Mouse (Mus musculus): ENCODE measurements around the gene Myl6b.

Myl6b gene

DNA sequence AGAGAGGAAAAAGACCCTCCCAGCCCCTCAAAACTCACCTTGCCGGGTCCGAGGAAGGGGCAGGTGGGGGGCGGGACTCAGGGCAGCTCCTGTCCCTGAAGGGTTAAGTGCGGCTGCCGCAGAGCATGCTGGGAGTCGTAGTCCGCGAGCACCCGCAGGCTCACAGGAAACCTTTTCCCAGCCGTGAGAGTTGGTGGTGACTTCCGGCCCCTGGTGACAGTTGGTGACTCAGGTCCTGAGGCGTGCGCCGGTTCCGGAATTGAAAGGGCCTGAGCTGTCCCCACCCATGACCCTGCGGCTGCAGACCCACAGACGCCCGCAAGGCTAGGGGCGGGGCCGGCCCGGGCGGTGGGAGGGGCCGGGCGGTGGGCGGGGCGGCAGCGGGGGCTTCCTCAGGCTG, at the start of gene Myl6b:
Gene Myl6b, minus strand, starts transcription at position 96 of the 400 bp plus-strand sequence.
- peak; percentile 91 for DNase-seq (ENCODE audit: low spot score)

DNA sequence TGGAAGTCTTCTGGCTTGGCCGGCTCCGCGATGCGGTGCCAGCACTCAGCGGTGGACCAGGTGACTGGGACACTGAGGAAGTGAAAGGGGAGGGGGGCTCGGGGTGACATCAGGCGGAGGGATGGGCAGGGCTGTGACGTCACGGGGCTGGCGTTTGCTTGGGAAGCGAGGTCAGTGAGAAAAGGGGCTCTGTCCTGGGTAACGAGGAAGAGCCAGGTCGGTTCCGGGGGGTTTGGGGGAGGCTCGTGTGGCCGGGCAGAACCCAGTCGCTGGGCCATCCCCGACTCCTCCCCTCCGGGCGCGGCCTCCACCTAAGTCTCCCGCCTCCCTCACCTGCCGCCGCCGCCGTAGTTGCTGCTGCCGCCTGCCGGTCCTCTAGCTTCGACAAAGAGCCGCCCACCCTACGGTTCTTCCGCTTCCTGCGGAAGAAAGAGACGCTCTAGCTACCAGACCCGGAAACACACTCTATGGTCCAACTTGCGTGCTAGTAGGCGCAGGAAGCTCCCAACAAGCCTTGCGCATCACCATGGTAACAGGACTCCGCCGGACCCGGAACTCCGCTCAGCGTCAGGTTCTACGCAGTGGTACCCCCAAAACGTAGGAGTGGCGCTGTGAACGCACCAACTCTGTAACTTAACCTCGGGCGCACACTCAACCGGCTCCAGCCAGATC, 49.0 kb upstream of the Myl6b start, which contains the start of gene Zc3h10:
Gene Zc3h10, minus strand, starts transcription at position 414 of the 672 bp plus-strand sequence.
- peak; percentile 91 for DNase-seq (ENCODE audit: low spot score)

DNA sequence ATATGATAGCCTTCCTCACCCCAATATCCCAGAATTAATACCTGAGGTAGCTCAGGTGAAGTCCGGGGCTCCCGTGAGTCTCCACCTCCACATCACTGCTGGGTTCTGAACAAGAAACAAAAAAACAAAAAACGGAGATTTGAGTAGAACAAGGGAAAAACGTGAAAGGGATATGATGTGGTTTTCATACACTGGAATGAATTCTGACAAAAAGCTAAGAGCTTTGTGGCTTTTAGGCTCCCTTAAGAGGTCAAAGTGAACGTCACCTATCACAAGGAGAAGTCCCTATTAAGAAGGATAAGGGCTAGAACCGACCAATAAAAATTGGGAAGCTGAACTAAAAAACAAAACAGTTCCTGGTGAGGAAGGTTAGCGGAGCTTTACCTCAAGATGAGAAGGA, 48.3 kb upstream of the Myl6b start:
- no peak for DNase-seq (ENCODE audit: low spot score)

DNA sequence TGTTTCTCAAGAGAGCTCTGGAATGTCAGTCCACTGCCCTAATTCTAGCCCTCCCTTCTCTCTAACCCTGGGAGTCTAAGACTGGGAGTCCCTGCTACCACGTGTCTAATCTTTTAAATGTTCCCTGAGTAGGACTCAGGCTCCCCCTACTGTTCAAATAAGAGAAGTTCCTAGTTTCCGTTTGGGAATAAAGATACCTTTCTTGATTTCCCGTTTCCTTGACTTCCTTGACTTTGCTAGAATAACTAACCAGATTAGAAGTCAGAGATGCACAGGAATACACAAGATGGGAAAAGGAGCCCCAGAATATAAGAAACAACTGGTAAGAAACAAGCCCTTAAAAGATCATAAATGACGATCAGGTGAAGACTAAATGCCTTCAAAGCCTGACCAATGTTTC, 47.9 kb upstream of the Myl6b start:
- no peak for DNase-seq (ENCODE audit: low spot score)

DNA sequence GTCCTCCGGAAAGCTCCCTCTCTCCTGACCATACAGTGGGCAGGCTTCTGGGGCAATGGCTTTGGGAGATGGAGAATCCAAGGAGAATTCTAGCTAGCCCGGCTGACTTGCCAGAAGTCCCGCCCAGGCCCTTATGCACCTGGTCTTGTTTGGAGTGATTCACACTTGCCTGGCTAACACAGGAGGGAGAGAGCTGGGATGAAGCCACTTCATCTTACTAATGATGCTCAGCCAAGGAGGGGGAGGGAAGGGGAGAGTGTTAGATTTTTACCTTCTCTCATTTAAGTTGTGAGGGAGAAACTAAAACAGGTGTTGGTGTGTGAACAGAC, 47.0 kb upstream of the Myl6b start:
- DNase-seq (ENCODE audit: low spot score): no peak

DNA sequence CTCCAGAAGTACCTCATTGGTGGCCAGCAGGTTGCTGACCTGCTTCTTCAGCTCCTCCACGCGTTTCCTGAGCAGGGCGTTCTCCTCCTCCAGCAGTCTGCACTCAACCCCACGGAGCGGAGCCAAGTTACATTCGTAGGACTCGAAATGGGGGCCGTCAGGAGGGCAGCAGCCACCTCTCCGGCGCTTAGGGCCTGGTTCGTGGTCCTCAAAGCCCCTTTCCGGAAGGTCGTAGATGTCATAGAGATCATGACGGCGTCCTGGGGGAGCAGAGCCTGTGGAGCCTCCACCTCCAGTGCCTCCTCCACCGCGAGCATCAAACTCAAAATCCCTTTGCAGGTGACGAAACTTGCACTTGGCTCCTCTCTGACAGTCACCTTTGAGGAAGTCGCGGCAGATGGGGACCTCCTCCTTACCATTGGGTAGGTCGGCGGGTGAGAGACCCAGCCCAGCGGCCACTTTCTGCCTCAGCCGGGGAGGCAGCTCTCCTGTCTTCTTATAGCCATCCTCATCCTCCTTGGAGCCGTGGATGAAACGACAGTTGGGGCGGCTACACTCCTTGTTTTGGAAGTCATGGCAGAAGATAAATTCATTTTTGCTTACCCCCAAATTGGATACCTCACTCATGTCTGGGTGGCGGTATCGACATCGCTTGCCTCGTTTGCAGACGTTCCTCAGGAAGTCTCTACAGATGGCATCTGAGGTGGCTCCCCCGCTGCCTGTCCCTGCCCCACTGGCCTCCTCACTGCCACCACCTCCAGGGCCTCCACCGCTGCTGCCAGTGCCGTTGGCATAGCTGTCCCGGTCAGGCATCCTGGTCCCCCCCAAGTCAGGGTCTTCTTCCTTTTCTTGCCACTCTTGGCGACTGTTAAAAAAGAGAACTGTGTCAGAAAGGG, 46.4 kb upstream of the Myl6b start:
- no peak for DNase-seq (ENCODE audit: low spot score)

DNA sequence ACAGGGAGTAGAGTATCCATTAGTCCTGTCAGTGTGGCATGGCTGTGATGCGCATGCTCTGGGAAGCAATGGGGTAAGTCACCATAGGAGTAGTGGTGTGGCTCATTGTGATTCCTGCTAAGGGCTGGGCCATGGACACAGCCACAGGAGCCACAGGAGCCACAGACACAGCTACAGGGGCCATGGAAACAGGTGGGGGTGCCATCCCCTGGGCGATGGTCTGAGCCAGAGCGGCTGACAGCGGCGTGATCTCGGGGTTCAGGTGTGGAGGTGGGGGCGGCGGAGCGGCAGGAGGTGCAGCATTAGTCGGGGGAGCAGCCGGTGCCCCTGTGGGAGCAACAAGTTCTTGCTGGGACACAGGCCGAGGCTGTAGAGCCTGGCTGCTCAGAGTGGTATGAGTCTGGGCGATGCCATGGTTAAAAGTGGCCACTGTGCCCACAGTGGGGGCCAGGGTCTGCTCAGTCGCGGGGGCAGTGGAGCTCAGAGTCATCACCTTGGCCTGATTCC, 45.7 kb upstream of the Myl6b start:
- DNase-seq (ENCODE audit: low spot score): no peak

DNA sequence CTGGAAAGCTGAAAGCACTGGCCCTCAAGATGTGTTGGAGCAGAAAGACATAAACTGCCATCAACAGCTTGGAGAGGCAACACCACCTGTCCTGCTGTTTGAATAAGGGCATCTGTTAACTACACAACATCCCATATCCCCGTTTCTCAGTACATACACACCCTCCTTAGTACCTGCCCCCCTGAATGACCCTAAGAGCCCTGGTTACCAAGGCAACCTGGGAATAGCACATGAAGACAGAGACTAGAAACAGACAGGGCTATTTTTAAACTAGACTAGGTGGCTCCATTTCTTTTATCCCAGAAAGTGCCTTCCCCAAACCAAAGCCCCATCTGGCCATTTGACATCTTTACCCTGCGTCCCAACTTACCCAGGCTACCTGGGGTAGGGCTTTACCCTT, 44.6 kb upstream of the Myl6b start:
- DNase-seq (ENCODE audit: low spot score): no peak

DNA sequence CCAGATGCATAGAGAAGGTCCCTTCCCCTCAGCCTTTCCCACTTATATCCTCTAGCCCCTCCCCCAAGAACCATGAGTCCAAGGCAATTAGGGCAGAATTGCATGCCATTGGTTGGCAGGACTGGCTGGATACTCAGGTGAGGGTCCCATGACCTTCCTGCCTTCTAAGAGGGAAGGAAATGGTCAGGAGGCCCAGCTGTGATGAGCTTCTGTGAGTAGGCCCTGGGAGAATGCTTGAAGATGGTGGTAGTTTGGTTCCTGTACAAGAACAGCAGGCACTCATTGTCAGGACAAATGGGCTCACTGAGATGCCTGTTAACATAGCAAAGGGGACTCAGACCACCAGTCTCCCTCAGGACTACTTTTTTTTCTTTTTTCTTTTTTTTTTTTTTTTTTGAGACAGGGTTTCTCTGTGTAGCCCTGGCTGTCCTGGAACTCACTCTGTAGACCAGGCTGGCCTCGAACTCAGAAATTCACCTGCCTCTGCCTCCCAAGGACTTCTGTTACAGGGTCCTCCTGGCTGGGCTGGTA, 39.9 kb upstream of the Myl6b start:
- DNase-seq (ENCODE audit: low spot score): no peak

DNA sequence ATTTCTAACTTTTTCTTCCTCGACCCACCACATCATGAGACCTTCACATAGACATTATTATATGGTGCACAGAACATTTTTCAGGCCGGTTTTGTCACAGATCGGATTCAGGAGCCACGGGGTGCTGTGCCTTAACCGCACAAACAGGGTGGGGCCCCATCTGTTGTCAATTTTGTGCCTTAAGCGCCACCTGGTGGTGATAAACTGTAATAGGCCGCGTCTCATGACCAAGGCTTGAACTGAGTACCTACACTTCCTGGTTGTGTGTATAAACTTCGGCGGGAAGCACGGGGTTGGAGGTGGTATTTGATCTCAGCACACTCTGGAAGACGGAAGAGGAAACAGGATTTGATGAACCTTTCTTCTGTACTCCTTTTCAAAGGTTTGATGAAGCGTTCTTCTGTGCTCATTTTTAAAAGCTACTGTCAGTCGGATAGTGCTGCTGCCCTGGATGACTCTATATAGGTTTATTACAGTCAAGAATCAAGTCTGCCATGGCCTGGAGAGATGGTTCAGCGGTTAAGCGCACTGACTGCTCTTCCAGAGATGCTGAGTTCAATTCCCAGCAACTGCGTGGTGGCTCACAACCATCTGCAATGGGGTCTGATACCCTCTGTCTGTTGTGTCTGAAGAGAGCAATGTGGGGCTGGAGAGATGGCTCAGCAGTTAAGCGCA, 37.9 kb upstream of the Myl6b start:
- peak; percentile 78 for DNase-seq (ENCODE audit: low spot score)

DNA sequence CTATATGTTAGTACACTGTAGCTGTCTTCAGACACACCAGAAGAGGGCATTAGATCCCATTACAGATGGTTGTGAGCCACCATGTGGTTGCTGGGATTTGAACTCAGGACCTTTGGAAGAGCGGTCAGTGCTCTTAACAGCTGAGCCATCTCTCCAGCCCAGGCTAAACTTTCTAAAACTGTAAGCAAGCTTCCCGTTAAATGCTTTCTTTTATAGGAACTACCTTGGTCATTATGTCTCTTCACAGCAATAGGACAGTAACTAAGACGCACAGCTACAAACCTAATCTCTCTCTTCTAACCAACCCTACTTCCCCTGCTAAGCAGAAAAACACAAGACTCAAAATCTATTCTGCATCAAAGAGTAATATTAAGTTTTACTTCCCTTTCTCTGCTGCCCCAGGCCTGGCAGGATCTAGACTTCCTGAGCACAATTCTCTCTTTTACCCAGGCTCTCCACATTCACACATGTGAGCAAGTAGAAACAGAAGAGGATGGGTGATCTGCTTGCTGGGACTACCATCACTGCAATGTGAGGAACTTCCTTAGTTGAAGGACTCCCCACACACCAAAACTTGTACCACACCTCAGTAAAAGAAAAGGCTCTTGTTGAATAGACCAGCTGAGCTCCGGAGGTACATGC, 37.3 kb upstream of the Myl6b start:
- no peak for DNase-seq (ENCODE audit: low spot score)

DNA sequence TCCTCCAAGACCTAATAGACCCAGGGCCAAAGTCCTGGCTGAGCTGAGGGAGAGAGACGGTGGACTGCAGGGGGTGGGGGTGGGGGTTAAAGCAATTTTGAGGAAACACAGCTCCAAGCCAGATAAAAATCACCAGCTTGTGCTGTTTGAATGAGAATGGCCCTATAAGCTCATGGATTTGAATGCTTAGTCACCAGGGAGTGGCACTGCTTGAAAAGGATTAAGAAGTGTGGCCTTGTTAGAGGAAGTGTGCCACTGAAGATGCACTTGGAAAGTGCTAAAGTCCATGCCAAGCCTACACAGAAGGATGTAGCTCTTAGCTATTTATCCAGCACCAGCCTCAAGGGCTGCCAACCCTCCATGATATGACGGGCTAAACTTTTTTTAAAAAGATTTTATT, 36.7 kb upstream of the Myl6b start:
- DNase-seq (ENCODE audit: low spot score): no peak

DNA sequence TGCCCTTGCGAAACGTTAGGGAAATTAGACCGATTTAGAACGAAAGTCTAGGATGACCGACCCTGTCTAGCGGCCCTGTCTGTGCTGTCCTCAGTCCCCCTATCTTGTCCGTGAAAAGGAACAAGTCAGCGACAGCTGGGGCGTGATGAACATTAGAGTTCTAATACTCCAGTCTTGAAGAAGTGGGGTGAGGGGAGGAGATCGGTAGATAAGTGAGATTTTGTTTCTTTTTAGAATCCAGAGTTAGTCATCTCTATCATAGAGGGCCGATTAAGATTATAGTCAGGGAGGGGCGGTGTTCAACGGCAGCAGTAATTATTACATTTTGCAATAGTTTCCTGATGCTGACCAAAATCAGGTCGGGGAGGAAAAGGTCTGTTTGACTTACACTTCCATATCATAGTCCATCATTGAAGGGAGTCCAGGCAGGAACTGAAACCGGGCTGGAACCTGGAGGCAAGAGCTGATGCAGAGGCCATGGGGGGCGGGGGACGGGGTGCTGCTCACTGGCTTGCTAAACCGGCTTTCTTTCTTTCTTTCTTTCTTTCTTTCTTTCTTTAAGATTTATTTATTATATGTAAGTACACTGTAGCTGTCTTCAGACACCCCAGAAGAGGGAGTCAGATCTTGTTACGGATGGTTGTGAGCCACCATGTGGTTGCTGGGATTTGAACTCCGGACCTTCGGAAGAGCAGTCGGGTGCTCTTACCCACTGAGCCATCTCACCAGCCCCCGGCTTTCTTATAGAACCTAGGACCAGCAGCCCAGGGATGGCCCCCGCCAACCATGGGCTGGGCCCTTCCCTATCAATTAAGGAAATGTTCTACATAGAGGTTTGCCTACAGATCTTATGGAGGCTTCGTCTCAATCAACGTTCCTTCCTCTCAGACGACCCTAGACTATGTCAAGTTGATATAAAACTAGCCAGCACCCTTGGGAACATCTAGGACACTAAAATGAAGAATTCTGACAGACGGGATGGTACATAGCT, 28.2 kb upstream of the Myl6b start:
- DNase-seq (ENCODE audit: low spot score): no peak

DNA sequence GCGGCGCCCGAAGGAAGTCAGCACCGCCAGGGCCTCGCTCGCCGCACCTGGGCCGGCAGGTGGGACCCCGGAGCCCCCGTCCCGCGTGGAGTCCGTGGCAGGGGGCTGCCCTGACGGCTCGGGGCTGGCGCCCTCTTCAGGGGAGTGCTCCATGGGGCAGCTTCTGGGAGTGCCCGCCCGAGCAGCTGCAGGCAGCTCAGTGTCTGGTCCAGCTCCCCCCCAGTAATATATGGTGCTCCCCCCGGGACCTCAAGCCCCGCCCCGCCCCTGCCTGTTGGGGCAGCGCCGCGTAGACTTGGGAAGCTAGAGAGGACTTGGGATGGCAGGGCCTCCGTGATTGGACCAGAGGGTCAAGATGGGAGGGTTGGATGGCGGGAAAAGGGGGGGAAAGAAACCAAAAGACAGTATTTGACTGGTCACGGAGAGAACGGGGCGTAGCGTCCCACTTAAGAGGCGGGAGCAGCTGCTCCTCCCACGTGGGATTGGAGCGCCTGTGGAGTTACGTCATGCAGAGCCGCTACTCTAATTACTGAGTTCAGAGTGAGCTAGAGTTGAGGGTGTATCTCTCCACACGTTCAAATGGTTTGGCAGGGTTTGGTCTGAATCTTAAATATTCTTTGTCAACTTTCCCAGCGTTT, 27.3 kb upstream of the Myl6b start, which contains the start of gene Esyt1:
Gene Esyt1, minus strand, starts transcription at position 201 of the 638 bp plus-strand sequence.
- peak; percentile 90 for DNase-seq (ENCODE audit: low spot score)

DNA sequence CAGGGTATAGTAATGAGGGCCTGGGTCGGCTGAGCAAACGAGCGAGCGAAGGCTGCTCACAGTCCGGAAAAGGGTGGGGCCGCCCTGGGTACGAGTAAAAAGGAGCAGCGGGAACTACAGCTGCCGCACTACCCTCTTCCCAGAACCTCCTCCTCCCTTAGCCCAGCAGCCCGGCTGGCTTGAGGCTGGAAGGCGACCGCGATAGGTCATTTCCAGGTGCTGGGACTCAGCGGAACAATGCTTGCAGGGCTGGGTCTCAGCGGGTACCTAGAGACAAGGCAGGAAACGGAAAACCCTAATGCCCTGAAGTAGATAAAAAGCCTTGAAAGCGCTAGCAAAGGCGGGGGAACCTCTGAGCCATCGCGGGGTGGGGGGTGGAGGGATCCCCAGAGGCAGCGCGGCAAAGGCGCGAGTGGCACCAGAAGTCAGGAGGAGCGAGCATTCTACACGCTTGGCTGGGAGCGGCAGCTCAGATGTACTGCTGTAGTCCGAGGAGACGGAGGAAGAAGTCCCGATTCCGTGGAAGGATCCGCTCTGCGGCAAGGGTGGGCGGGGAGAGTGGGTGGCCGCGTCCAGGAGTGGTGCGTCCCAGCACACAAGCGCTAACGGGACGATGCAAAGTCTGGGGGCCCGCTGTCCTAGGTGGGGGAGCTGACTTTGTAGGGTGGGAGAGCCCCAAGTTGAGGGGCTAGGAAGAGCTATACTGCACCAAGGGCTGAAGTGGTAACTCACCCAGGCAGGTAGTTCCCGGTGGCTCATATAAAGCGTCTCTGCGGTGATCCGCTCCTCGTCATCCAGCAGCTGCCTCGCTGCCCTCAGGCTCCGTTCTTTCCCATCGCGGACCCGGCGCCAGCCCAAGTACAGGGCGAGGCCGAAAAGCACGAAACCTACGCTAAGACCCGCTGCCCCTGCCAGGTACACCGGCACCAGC, 26.5 kb upstream of the Myl6b start:
- peak; percentile 59 for DNase-seq (ENCODE audit: low spot score)

DNA sequence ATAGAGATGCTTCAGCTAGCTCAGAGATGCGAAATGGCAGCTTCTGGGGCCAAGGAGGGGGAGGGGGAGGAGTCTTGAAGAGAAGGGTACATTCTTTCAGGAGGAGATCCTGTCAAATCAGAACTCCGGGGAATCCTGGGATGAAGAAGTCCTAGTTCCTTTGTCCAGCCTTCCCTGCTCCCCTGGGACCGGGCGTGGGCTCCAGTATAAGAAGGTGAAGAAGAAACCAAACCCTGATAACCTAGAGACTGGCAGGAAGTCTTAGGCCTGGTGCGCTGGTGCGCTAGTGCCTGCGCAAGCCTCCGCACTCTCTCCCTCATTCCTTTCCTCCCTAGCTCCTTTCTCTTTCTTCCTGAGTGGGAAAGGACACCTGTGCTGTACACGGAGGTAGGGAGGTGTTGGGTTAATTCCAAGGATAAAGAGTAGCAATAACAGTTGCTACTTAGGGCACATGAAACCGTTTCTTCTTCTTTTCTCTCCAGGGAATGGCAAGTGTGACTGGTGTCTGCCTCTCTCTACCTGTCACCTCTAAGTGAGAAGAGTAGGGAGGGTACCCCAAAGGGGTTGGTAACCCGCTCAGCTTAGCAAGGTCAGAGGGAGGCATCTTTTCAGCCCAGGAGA, 25.7 kb upstream of the Myl6b start:
- DNase-seq (ENCODE audit: low spot score): no peak

DNA sequence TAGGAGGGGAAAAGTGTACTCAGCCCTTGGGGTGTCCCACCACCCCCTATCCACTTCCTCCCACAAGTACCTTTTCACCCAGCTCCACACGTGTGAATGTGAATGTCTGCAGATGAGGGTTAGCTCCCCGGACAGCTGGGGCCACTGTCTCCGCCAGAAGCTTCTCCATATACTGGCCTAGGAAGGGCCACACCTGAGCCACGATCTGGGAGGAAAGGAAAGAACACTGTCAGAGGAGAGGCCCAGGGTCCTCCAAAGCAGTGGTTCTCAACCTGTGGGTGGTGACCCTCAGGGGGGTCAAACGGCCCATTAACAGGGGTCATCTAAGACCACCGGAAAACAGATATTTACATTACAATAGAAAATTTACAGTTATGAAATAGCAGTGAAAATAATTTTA, 23.9 kb upstream of the Myl6b start:
- no peak for DNase-seq (ENCODE audit: low spot score)

DNA sequence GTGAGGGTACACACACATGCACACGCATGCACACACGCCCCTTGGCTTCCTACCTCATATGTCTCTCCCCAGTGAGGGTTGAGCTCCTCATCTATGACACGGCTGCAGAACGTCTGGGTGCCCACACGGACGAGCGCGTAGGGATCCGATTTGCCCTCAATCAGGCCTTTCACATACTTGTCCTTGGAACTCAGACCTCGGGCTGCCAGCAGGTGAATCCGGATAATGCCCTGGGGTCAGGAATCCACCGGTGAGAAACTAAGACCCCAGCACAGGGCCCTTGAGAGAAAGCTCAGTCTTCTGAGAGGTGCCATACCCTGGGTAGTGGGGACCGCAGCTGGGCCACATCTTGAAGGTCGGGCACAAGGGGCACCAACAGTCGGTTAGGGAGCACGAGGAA, 22.1 kb upstream of the Myl6b start:
- DNase-seq (ENCODE audit: low spot score): no peak

DNA sequence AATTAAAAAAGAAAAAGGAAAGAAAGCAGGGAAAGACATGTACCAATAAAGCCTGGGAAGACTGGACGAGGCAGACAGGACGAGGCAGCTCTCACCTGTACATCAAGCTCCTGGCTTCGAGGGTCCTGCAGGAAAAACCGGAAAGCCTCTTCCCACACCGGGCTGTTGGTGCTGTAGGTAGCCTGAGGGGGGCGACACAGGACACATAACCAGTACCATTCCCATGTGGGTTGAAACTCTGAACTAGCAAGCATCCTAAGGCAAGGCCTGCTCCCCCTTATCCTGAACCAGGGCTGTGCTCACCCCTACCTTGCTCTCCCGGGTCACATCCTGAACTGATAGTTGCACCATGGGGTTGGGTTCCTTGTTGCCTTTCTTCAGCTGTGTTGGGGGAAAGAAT, 20.3 kb upstream of the Myl6b start:
- no peak for DNase-seq (ENCODE audit: low spot score)
